Mouse (Mus musculus): ENCODE results near the gene Spag5.

- TF ChIP-seq EP300 (IDR thresholded peaks at IDR 0.05; ENCODE audit: low read depth) (no peak), CTCF (IDR thresholded peaks at IDR 0.05; ENCODE audit: low read depth) (no peak)
Observed at GRCm38 (mm10) chr11:78324000-78324785, 22.9 kb downstream of the Spag5 start.

Measured in liver, embryonic 14.5 days (tissue).